32 mouse cellular contexts compared by ENCODE assay signal in the genomic region with DNA sequence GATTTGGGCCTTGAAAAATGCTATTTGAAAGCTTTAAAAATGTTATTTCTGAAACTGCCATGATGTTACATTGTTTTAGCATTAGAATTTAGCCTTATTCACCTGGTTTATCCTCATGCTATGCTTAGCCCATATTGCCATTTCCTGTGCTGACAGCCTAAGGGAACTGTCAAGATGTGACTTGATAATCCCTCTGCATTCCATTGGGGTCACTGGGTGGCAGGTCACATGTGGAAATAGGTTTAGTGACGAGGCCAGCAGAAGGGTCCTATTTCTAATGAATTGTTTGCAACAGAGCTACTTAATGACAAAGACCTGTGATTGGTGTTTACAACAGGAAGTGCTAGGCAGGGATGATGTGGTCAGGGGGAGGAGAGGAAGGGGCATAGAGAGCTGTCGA.
DNase-seq lines count a peak whose midpoint lies in the region; ATAC-seq lines count a peak whose summit lies in the region.
"Had no signal": no experiment of that assay in that cellular context is flagged by ENCODE, and none has a peak within 500 bp of the region (broad histone marks: within the 10 kb centered on the region; RNA-seq: fewer than 3 reads in every experiment).

No protein-coding gene starts in this region.

- no peak overlapping the region for H3K4me2 ChIP-seq in hindbrain, embryonic 11.5 days (replicated peaks; ENCODE audit: low read depth, low read length)
- H3K4me2 ChIP-seq in hindbrain, embryonic 16.5 days (ENCODE audit: low read length): no peak overlapping the region
- H3K4me2 ChIP-seq in neural tube, embryonic 13.5 days: no peak overlapping the region
- H3K4me2 ChIP-seq: heart, embryonic 12.5 days; limb, embryonic 13.5 days; liver, embryonic 11.5 days; midbrain, embryonic 15.5 days; neural tube, embryonic 12.5 days; stomach, embryonic 15.5 days had no signal

- no peak overlapping the region for H3K27ac ChIP-seq in hindbrain, embryonic 11.5 days (ENCODE audit: low read depth, low read length)
- H3K27ac ChIP-seq in hindbrain, embryonic 16.5 days (ENCODE audit: low read depth, low read length): no peak overlapping the region
- H3K27ac ChIP-seq in neural tube, embryonic 13.5 days (replicated peaks): peak overlapping the region; percentile 46; the same call in 1 of the 2 replicates
- H3K27ac ChIP-seq in embryonic facial prominence, embryonic 10.5 days (replicated peaks): peak overlapping the region; percentile 27; the same call in 1 of the 2 replicates
- H3K27ac ChIP-seq: gastrocnemius, adult 2 months; heart, adult 2 months; layer of hippocampus, adult 2 months; left cerebral cortex, adult 2 months; limb, embryonic 13.5 days; midbrain, embryonic 15.5 days; neural tube, embryonic 12.5 days; stomach, embryonic 15.5 days had no signal

- no peaks in the 10 kb centered on the region for H3K9me3 ChIP-seq in hindbrain, embryonic 11.5 days (ENCODE audit: control insufficient read depth, low read length)
- H3K9me3 ChIP-seq in hindbrain, embryonic 16.5 days (ENCODE audit: control insufficient read depth, low read length): no peaks in the 10 kb centered on the region
- no peaks in the 10 kb centered on the region for H3K9me3 ChIP-seq in neural tube, embryonic 13.5 days
- no peaks in the 10 kb centered on the region for H3K9me3 ChIP-seq in embryonic facial prominence, embryonic 10.5 days
- H3K9me3 ChIP-seq: G1E; limb, embryonic 13.5 days; midbrain, embryonic 15.5 days; neural tube, embryonic 12.5 days; stomach, embryonic 15.5 days had no signal

- H3K36me3 ChIP-seq in hindbrain, embryonic 11.5 days (ENCODE audit: control insufficient read depth, insufficient read depth, low read length): no peaks in the 10 kb centered on the region
- no peaks in the 10 kb centered on the region for H3K36me3 ChIP-seq in hindbrain, embryonic 16.5 days (ENCODE audit: control insufficient read depth, insufficient read depth, low read length)
- no peaks in the 10 kb centered on the region for H3K36me3 ChIP-seq in neural tube, embryonic 13.5 days
- H3K36me3 ChIP-seq in embryonic facial prominence, embryonic 10.5 days (replicated peaks): no peaks in the 10 kb centered on the region
- H3K36me3 ChIP-seq: G1E; heart, embryonic 12.5 days; limb, embryonic 13.5 days; midbrain, embryonic 15.5 days; neural tube, embryonic 12.5 days; stomach, embryonic 15.5 days had no signal

- DNase-seq in hindbrain, embryonic 11.5 days (ENCODE audit: low spot score): peak; percentile 19
- no peak for DNase-seq in neural tube, embryonic 10.5 days (ENCODE audit: extremely low spot score, low spot score)
- DNase-seq in embryonic facial prominence, embryonic 10.5 days (ENCODE audit: low spot score): peak; percentile 55
- DNase-seq in mesoderm, embryonic 11.5 days (ENCODE audit: low read depth, low spot score): peak; percentile 38
- no peak for DNase-seq in thymus, adult 18-20 months
- DNase-seq: adrenal gland, adult 8-10 months; cerebellum, adult 2 months; cerebellum, postnatal 25 days; gastrocnemius, adult 2 months; gastrocnemius, postnatal 36 days; heart, adult 2 months; kidney, adult 2 months; kidney, postnatal 36 days; lung, adult 18-20 months; lung, postnatal 4 days; right cerebral cortex, postnatal 25 days; thymus, postnatal 25 days had no signal

- peak; percentile 63; the same call in 1 of the 2 replicates for ATAC-seq in hindbrain, embryonic 11.5 days (ENCODE audit: low FRiP score)
- ATAC-seq in hindbrain, embryonic 16.5 days: no peak
- ATAC-seq in neural tube, embryonic 13.5 days (ENCODE audit: low read depth): no peak
- ATAC-seq: forebrain, embryonic 14.5 days; lung, postnatal 0 days; midbrain, embryonic 15.5 days had no signal

- no peak overlapping the region for H3K4me3 ChIP-seq in hindbrain, embryonic 11.5 days (ENCODE audit: low read depth, low read length)
- H3K4me3 ChIP-seq in hindbrain, embryonic 16.5 days (ENCODE audit: low read length): no peak overlapping the region
- no peak overlapping the region for H3K4me3 ChIP-seq in neural tube, embryonic 13.5 days
- no peak overlapping the region for H3K4me3 ChIP-seq in embryonic facial prominence, embryonic 10.5 days
- H3K4me3 ChIP-seq: gastrocnemius, adult 2 months; heart, adult 2 months; heart, embryonic 12.5 days; layer of hippocampus, adult 2 months; left cerebral cortex, adult 2 months; limb, embryonic 13.5 days; megakaryocyte, embryonic 14.5 days; midbrain, embryonic 15.5 days; neural tube, embryonic 12.5 days; stomach, embryonic 15.5 days had no signal

- 47% methylated on average over 2 of the region's 2 CpGs for WGBS in hindbrain, embryonic 11.5 days
- 70% methylated on average over 2 of the region's 2 CpGs for WGBS in hindbrain, embryonic 16.5 days
- 43% methylated on average over 2 of the region's 2 CpGs for WGBS in neural tube, embryonic 13.5 days
- WGBS in embryonic facial prominence, embryonic 10.5 days: 14% methylated on average over 2 of the region's 2 CpGs

- H3K27me3 ChIP-seq in hindbrain, embryonic 11.5 days (ENCODE audit: control insufficient read depth, insufficient read depth, low read length): no peaks in the 10 kb centered on the region
- H3K27me3 ChIP-seq in hindbrain, embryonic 16.5 days (replicated peaks; ENCODE audit: control insufficient read depth, insufficient read depth, low read length): no peaks in the 10 kb centered on the region
- H3K27me3 ChIP-seq in neural tube, embryonic 13.5 days: no peaks in the 10 kb centered on the region
- no peaks in the 10 kb centered on the region for H3K27me3 ChIP-seq in embryonic facial prominence, embryonic 10.5 days (replicated peaks; ENCODE audit: low read depth, poor library complexity, severe bottlenecking)
- H3K27me3 ChIP-seq: CH12.LX; heart, embryonic 12.5 days; limb, embryonic 13.5 days; midbrain, embryonic 15.5 days; neural tube, embryonic 12.5 days; stomach, embryonic 15.5 days had no signal

- H3K4me1 ChIP-seq in hindbrain, embryonic 11.5 days (replicated peaks; ENCODE audit: control insufficient read depth, insufficient read depth, low read length): no peaks in the 10 kb centered on the region; the same call in 1 of the 2 replicates
- no peaks in the 10 kb centered on the region for H3K4me1 ChIP-seq in hindbrain, embryonic 16.5 days (ENCODE audit: control insufficient read depth, insufficient read depth, low read depth, low read length)
- H3K4me1 ChIP-seq in neural tube, embryonic 13.5 days (replicated peaks): peaks cover 6% of the 10 kb centered on the region
- peaks cover 37% of the 10 kb centered on the region for H3K4me1 ChIP-seq in embryonic facial prominence, embryonic 10.5 days
- H3K4me1 ChIP-seq: midbrain, embryonic 15.5 days; stomach, embryonic 15.5 days had no signal

- no peak overlapping the region for H3K9ac ChIP-seq in hindbrain, embryonic 11.5 days (ENCODE audit: low read depth, low read length)
- no peak overlapping the region for H3K9ac ChIP-seq in hindbrain, embryonic 16.5 days (ENCODE audit: low read depth, low read length)
- H3K9ac ChIP-seq in neural tube, embryonic 13.5 days: no peak overlapping the region
- H3K9ac ChIP-seq: heart, embryonic 12.5 days; limb, embryonic 13.5 days; midbrain, embryonic 15.5 days; neural tube, embryonic 12.5 days; stomach, embryonic 15.5 days had no signal

Comparison
In these comparisons a context has a peak if more than half of its experiments do, and no peak if none do; other contexts are left out.
1. DNase-seq: peak in hindbrain, embryonic 11.5 days (single experiment), embryonic facial prominence, embryonic 10.5 days (single experiment) and mesoderm, embryonic 11.5 days (single experiment); none in neural tube, embryonic 10.5 days (single experiment) and thymus, adult 18-20 months (0 of 2).
2. H3K27ac ChIP-seq: peak in neural tube, embryonic 13.5 days (single experiment) and embryonic facial prominence, embryonic 10.5 days (single experiment); none in hindbrain, embryonic 11.5 days (single experiment) and hindbrain, embryonic 16.5 days (single experiment).